28 mouse cellular contexts compared by ENCODE assay signal in genomic region chr4:150126373-150126772, GRCm38 (mm10). TPM values are rescaled to one million over a fixed set of nuclear protein-coding genes. Genes with fewer than 3 reads are reported as not detected.
DNase-seq lines count a peak whose midpoint lies in the region; ATAC-seq and TF ChIP-seq lines count a peak whose summit lies in the region.
"Had no signal": no experiment of that assay in that cellular context is flagged by ENCODE, and none has a peak within 500 bp of the region (broad histone marks: within the 10 kb centered on the region; RNA-seq: fewer than 3 reads in every experiment).

No protein-coding gene starts in this region.

- no peak for TF ChIP-seq POLR2A in MEL (IDR thresholded peaks at IDR 0.05; ENCODE audit: control insufficient read depth in 1 of 2, insufficient read depth in 1 of 2, low read depth in 1 of 2, low read length in 2 of 2, poor library complexity in 1 of 2)

- H3K27me3 ChIP-seq in heart, embryonic 11.5 days (ENCODE audit: control insufficient read depth, insufficient read depth, low read length) = no peaks in the 10 kb centered on the region
- H3K27me3 ChIP-seq in E14TG2a.4 (ENCODE audit: insufficient read depth, low read length) (no peaks in the 10 kb centered on the region), MEL (ENCODE audit: control insufficient read depth in 1 of 2, insufficient read depth in 2 of 2, low read length in 2 of 2) (no peaks in the 10 kb centered on the region)
- H3K27me3 ChIP-seq: CH12.LX; embryonic facial prominence, embryonic 12.5 days; forebrain, embryonic 12.5 days had no signal

- H3K79me2 ChIP-seq in MEL (ENCODE audit: control insufficient read depth, insufficient read depth, low read length, poor library complexity) = no peaks in the 10 kb centered on the region

- TF ChIP-seq RAD21 in MEL (IDR thresholded peaks at IDR 0.05; ENCODE audit: low read depth, low read length) = no peak

- ATAC-seq in heart, embryonic 11.5 days (replicated peaks; ENCODE audit: insufficient number of reproducible peaks, low FRiP score, low TSS enrichment) = no peak
- ATAC-seq: CD4-positive, CD25-positive, alpha-beta regulatory T cell, adult 4 months; forebrain, embryonic 14.5 days; forebrain, embryonic 16.5 days had no signal

- peaks cover 10% of the 10 kb centered on the region; the same call in 1 of the 2 replicates for H3K4me1 ChIP-seq in heart, embryonic 11.5 days (ENCODE audit: control insufficient read depth, insufficient read depth, low read length)
- H3K4me1 ChIP-seq in E14TG2a.4 (replicated peaks; ENCODE audit: low read depth, low read length) (peaks cover 27% of the 10 kb centered on the region), MEL (ENCODE audit: control insufficient read depth in 1 of 2, insufficient read depth in 2 of 2, low read length in 2 of 2) (peaks cover 0 to 8% of the 10 kb centered on the region in 2 experiments; a peak in 3 of 4 replicates)

- TF ChIP-seq EP300 in MEL (IDR thresholded peaks at IDR 0.05; ENCODE audit: low read depth in 1 of 2, low read length in 2 of 2) = no peak

- peak; percentile 11; the same call in 1 of the 2 replicates for TF ChIP-seq CTCF in E14TG2a.4 (conservative IDR thresholded peaks at IDR 0.05; ENCODE audit: low read length)
- peak in 2 of 3 experiments; percentile 18 to 20; a peak in 2 of 6 replicates for TF ChIP-seq CTCF in MEL (IDR thresholded peaks at IDR 0.05 in 2 of 3, conservative IDR thresholded peaks at IDR 0.05 in 1 of 3; ENCODE audit: control insufficient read depth in 1 of 3, insufficient read depth in 1 of 3, low read depth in 2 of 3, low read length in 3 of 3, poor library complexity in 1 of 3, severe bottlenecking in 1 of 3)

- no peaks in the 10 kb centered on the region for H3K36me3 ChIP-seq in heart, embryonic 11.5 days (ENCODE audit: control insufficient read depth, insufficient read depth, low read length)
- H3K36me3 ChIP-seq in E14TG2a.4 (ENCODE audit: insufficient read depth, low read length) (no peaks in the 10 kb centered on the region), MEL (ENCODE audit: control insufficient read depth in 1 of 2, insufficient read depth in 2 of 2, low read length in 2 of 2) (no peaks in the 10 kb centered on the region)
- H3K36me3 ChIP-seq: embryonic facial prominence, embryonic 10.5 days; embryonic facial prominence, embryonic 12.5 days; forebrain, embryonic 12.5 days; G1E had no signal

- H3K9ac ChIP-seq in heart, embryonic 11.5 days (ENCODE audit: low read depth, low read length) = no peak overlapping the region
- H3K9ac ChIP-seq in MEL (ENCODE audit: control insufficient read depth, low read depth, low read length, poor library complexity, severe bottlenecking) = no peak overlapping the region
- H3K9ac ChIP-seq: embryonic facial prominence, embryonic 12.5 days; forebrain, embryonic 12.5 days had no signal

- H3K4me2 ChIP-seq in heart, embryonic 11.5 days = no peak overlapping the region
- H3K4me2 ChIP-seq: embryonic facial prominence, embryonic 12.5 days; forebrain, embryonic 12.5 days had no signal

- WGBS in heart, embryonic 11.5 days (ENCODE audit: insufficient replicate concordance) = 87% methylated on average over 5 of the region's 5 CpGs

- H3K4me3 ChIP-seq in heart, embryonic 11.5 days (ENCODE audit: low read depth, low read length) = no peak overlapping the region
- H3K4me3 ChIP-seq in E14TG2a.4 (replicated peaks; ENCODE audit: low read length) (no peak overlapping the region), MEL (ENCODE audit: control insufficient read depth in 1 of 2, insufficient read depth in 1 of 2, low read depth in 2 of 2, low read length in 2 of 2) (no peak overlapping the region)
- H3K4me3 ChIP-seq: embryonic facial prominence, embryonic 10.5 days; embryonic facial prominence, embryonic 12.5 days; forebrain, embryonic 12.5 days had no signal

- DNase-seq in heart, adult 11 months = peak; percentile 80
- DNase-seq in MEL (ENCODE audit: low read depth, low spot score) = no peak
- no peak for DNase-seq in embryo, embryonic 11 days
- DNase-seq: adrenal gland, adult 2 months; adrenal gland, postnatal 10 days; adrenal gland, postnatal 25 days; B cell, adult 2 months; cerebellum, adult 11 months; cerebellum, adult 18-20 months; cerebellum, adult 8-10 months; cerebellum, adult 9-11 months; cerebellum, postnatal 14 days; cerebellum, postnatal 36 days had no signal

- no peaks in the 10 kb centered on the region for H3K9me3 ChIP-seq in heart, embryonic 11.5 days (replicated peaks; ENCODE audit: control insufficient read depth, low read length)
- peaks cover 4% of the 10 kb centered on the region for H3K9me3 ChIP-seq in E14TG2a.4 (ENCODE audit: low read length)
- no peaks in the 10 kb centered on the region for H3K9me3 ChIP-seq in MEL (replicated peaks; ENCODE audit: insufficient read depth, low read length)
- H3K9me3 ChIP-seq: embryonic facial prominence, embryonic 10.5 days; embryonic facial prominence, embryonic 12.5 days; forebrain, embryonic 12.5 days; G1E had no signal

- H3K27ac ChIP-seq in heart, embryonic 11.5 days (ENCODE audit: low read depth, low read length) = no peak overlapping the region
- no peak overlapping the region for H3K27ac ChIP-seq in MEL (ENCODE audit: control insufficient read depth, low read depth, low read length)
- H3K27ac ChIP-seq: embryonic facial prominence, embryonic 10.5 days; embryonic facial prominence, embryonic 12.5 days; forebrain, embryonic 12.5 days had no signal

TF ChIP-seq in MEL, 35 proteins besides CTCF, POLR2A, EP300 and RAD21:
- TF ChIP-seq JUND (IDR thresholded peaks at IDR 0.05; ENCODE audit: low read depth, low read length) (no peak), NRF1 (IDR thresholded peaks at IDR 0.05; ENCODE audit: insufficient read depth, low read depth, low read length, poor library complexity, severe bottlenecking) (no peak), SIN3A (IDR thresholded peaks at IDR 0.05; ENCODE audit: low read length) (no peak), USF1 (IDR thresholded peaks at IDR 0.05; ENCODE audit: low read depth, low read length) (no peak), MAFK (IDR thresholded peaks at IDR 0.05; ENCODE audit: borderline replicate concordance, low read depth, low read length) (no peak), TBP (IDR thresholded peaks at IDR 0.05; ENCODE audit: low read depth, low read length) (no peak), ZKSCAN1 (IDR thresholded peaks at IDR 0.05; ENCODE audit: low read depth, low read length) (no peak), ZNF384 (IDR thresholded peaks at IDR 0.05; ENCODE audit: low read depth, low read length) (no peak), USF2 (IDR thresholded peaks at IDR 0.05; ENCODE audit: borderline replicate concordance in 1 of 2, insufficient read depth in 1 of 2, low read depth in 1 of 2, low read length in 2 of 2) (no peak), CHD2 (IDR thresholded peaks at IDR 0.05; ENCODE audit: low read length) (no peak), MXI1 (IDR thresholded peaks at IDR 0.05; ENCODE audit: low read depth, low read length) (no peak), ETS1 (IDR thresholded peaks at IDR 0.05; ENCODE audit: low read depth, low read length) (no peak), SMC3 (IDR thresholded peaks at IDR 0.05; ENCODE audit: low read depth, low read length) (no peak), MYC (IDR thresholded peaks at IDR 0.05; ENCODE audit: low read depth, low read length) (no peak), UBTF (IDR thresholded peaks at IDR 0.05; ENCODE audit: borderline replicate concordance, insufficient read depth, low read depth, low read length) (no peak)

RNA-seq across cellular contexts. Expression of gene Slc2a5, which starts 7.3 kb away (rescaled TPM):
- 0.79 and 1.3 TPM in 2 replicates for polyA plus RNA-seq in heart, embryonic 11.5 days (2014; fragmentation: Nextera tagmentation; extraction: Ambion mirVana)
- total RNA-seq in MEL (2012; rRNA removed) = 0.58 and 0.65 TPM in 2 replicates
- 1 to 10 TPM in 1 of 2 experiments, not detected in 1; 4.9 TPM for polyA plus RNA-seq in MEL (2012; ENCODE audit: insufficient read depth in 1 of 2, insufficient read length in 2 of 2, low read depth in 1 of 2, low replicate concordance in 2 of 2, missing spikeins in 1 of 2)
- total RNA-seq: common myeloid progenitor, adult 5-6 weeks had no signal
- polyA plus RNA-seq: CD4-positive, CD25-positive, alpha-beta regulatory T cell, adult 4 months; G1E had no signal

RNA-seq across cellular contexts. Expression of gene Slc2a7, which starts 22.4 kb away (rescaled TPM):
- polyA plus RNA-seq in heart, embryonic 11.5 days (2014; fragmentation: Nextera tagmentation; extraction: Ambion mirVana) = not detected in 2 replicates
- total RNA-seq in MEL (2012; rRNA removed) = not detected in 2 replicates
- polyA plus RNA-seq in MEL (2012; ENCODE audit: insufficient read depth in 1 of 2, insufficient read length in 2 of 2, low read depth in 1 of 2, low replicate concordance in 2 of 2, missing spikeins in 1 of 2) = under 1 TPM in 1 of 2 experiments, not detected in 1; 0.06 TPM
- total RNA-seq: adrenal gland, adult 2 months; adrenal gland, postnatal 10 days; adrenal gland, postnatal 25 days; adrenal gland, postnatal 4 days; common myeloid progenitor, adult 5-6 weeks had no signal
- polyA plus RNA-seq: adrenal gland, adult 2 months; brain, embryonic 14.5 days; CD4-positive, CD25-positive, alpha-beta regulatory T cell, adult 4 months; embryonic facial prominence, embryonic 10.5 days; embryonic facial prominence, embryonic 12.5 days; embryonic facial prominence, embryonic 14.5 days; forebrain, embryonic 12.5 days; forebrain, embryonic 14.5 days; forebrain, embryonic 16.5 days; frontal cortex, adult 2 months; G1E had no signal

RNA-seq across cellular contexts. Expression of gene Gpr157, which starts 39.2 kb away (rescaled TPM):
- polyA plus RNA-seq in heart, embryonic 11.5 days (2014; fragmentation: Nextera tagmentation; extraction: Ambion mirVana) = 1.3 and 1.5 TPM in 2 replicates
- total RNA-seq in MEL (2012; rRNA removed) = 0.19 and 0.20 TPM in 2 replicates
- polyA plus RNA-seq in MEL (2012; ENCODE audit: insufficient read depth in 1 of 2, insufficient read length in 2 of 2, low read depth in 1 of 2, low replicate concordance in 2 of 2, missing spikeins in 1 of 2) = under 1 TPM in 1 of 2 experiments, not detected in 1; 0.88 TPM
